Mouse (Mus musculus): ENCODE results near the gene Setd4. TPM values are rescaled to one million over a fixed set of nuclear protein-coding genes. Genes with fewer than 3 reads are reported as not detected.
A peak's percentile ranks its signal among the peaks of the same experiment; 100 is the strongest.

Gene Setd4
- polyA plus RNA-seq, 1 experiment from 2014 or later: 11.5 TPM

DNA sequence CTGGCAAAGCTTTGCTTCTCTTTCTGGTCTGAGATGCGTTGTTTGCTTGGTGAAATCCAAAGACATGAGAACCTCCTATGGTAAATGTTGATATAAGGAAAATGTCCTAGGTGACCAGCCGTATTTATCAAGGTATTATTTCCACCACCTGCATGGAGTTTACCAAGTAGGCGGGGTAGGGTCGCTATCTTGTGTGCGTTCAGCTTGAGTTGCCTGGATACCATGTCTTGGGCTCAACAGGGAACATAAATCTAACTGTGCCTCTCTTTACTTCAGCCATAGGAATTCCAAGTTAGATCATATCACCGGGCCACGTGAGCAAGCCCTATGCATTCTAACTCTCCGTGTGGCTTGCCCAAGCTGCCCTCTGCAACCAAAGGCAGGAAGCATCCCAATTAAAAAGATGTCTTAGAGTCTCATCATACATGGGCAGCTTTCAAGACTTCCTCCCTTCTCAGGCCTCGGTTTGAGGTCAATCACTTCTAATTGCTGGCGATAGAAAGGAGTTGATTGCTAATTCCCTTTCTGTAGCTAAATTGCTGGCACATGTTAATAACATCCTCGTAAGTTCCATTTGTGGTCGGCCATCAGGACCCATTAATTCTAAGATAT is 57.4 kb downstream of the Setd4 start:
- no peak overlapping the region for H3K4me3 ChIP-seq (ENCODE audit: low read depth, low read length)
- H3K27ac ChIP-seq (ENCODE audit: low read length): peak overlapping the region; percentile 64; the same call in 1 of the 2 replicates
- ATAC-seq (ENCODE audit: insufficient number of reproducible peaks, insufficient read depth, low FRiP score, low read depth): peak; percentile 84

GRCm38 (mm10) chr16:93544931-93545330 is 58.9 kb downstream of the Setd4 start:
- Histone ChIP-seq H3K27me3 (ENCODE audit: control insufficient read depth, insufficient read depth, low read length) (no peaks in the 10 kb centered on the region), H3K9me3 (ENCODE audit: control insufficient read depth, low read depth, low read length) (no peaks in the 10 kb centered on the region), H3K27ac (ENCODE audit: low read length) (no peak overlapping the region; the same call in 1 of the 2 replicates), H3K4me1 (ENCODE audit: control insufficient read depth, insufficient read depth, low read length) (peaks cover 7% of the 10 kb centered on the region; the same call in 1 of the 2 replicates), H3K4me3 (ENCODE audit: low read depth, low read length) (no peak overlapping the region), H3K9ac (replicated peaks; ENCODE audit: low read depth, low read length) (no peak overlapping the region), H3K36me3 (ENCODE audit: control insufficient read depth, insufficient read depth, low read length) (no peaks in the 10 kb centered on the region), H3K4me2 (replicated peaks; ENCODE audit: low read depth, low read length) (no peak overlapping the region)
- WGBS: 91% methylated on average over 4 of the region's 4 CpGs
- no peak for ATAC-seq (ENCODE audit: insufficient number of reproducible peaks, insufficient read depth, low FRiP score, low read depth)

More for the DNA sequence above, 57.4 kb downstream of the Setd4 start:
- Histone ChIP-seq H3K4me2 (replicated peaks; ENCODE audit: low read depth, low read length) (no peak overlapping the region), H3K9me3 (ENCODE audit: control insufficient read depth, low read depth, low read length) (no peaks in the 10 kb centered on the region), H3K36me3 (ENCODE audit: control insufficient read depth, insufficient read depth, low read length) (no peaks in the 10 kb centered on the region), H3K9ac (replicated peaks; ENCODE audit: low read depth, low read length) (no peak overlapping the region), H3K4me1 (ENCODE audit: control insufficient read depth, insufficient read depth, low read length) (peaks cover 7% of the 10 kb centered on the region; the same call in 1 of the 2 replicates), H3K27me3 (ENCODE audit: control insufficient read depth, insufficient read depth, low read length) (no peaks in the 10 kb centered on the region)
- WGBS: 55% methylated on average over 12 of the region's 12 CpGs

- H3K36me3 ChIP-seq (ENCODE audit: control insufficient read depth, insufficient read depth, low read length): no peaks in the 10 kb centered on the region
- H3K27me3 ChIP-seq (ENCODE audit: control insufficient read depth, insufficient read depth, low read length): no peaks in the 10 kb centered on the region
- no peak overlapping the region for H3K9ac ChIP-seq (replicated peaks; ENCODE audit: low read depth, low read length)
- WGBS: 1% methylated on average over 8 of the region's 8 CpGs
- peak; percentile 44; the same call in 1 of the 2 replicates for ATAC-seq (ENCODE audit: insufficient number of reproducible peaks, insufficient read depth, low FRiP score, low read depth)
- no peak overlapping the region for H3K4me3 ChIP-seq (ENCODE audit: low read depth, low read length)
- no peak overlapping the region for H3K27ac ChIP-seq (ENCODE audit: low read length)
- H3K4me2 ChIP-seq (replicated peaks; ENCODE audit: low read depth, low read length): no peak overlapping the region
- peaks cover 3% of the 10 kb centered on the region; the same call in 1 of the 2 replicates for H3K4me1 ChIP-seq (ENCODE audit: control insufficient read depth, insufficient read depth, low read length)
- H3K9me3 ChIP-seq (ENCODE audit: control insufficient read depth, low read depth, low read length): no peaks in the 10 kb centered on the region
Observed at GRCm38 (mm10) chr16:93543704-93544103, 60.2 kb downstream of the Setd4 start.

GRCm38 (mm10) chr16:93539891-93540290 is 64.0 kb downstream of the Setd4 start:
- Histone ChIP-seq H3K9me3 (ENCODE audit: control insufficient read depth, low read depth, low read length) (no peaks in the 10 kb centered on the region), H3K4me2 (replicated peaks; ENCODE audit: low read depth, low read length) (no peak overlapping the region), H3K4me3 (ENCODE audit: low read depth, low read length) (no peak overlapping the region), H3K27ac (ENCODE audit: low read length) (0 out of 2 replicates have a peak overlapping the region, but pooled peaks have one; percentile 33), H3K4me1 (ENCODE audit: control insufficient read depth, insufficient read depth, low read length) (no peaks in the 10 kb centered on the region), H3K27me3 (ENCODE audit: control insufficient read depth, insufficient read depth, low read length) (no peaks in the 10 kb centered on the region), H3K9ac (replicated peaks; ENCODE audit: low read depth, low read length) (no peak overlapping the region), H3K36me3 (ENCODE audit: control insufficient read depth, insufficient read depth, low read length) (no peaks in the 10 kb centered on the region)
- WGBS: 51% methylated on average over 3 of the region's 3 CpGs
- peak; percentile 79 for ATAC-seq (ENCODE audit: insufficient number of reproducible peaks, insufficient read depth, low FRiP score, low read depth)

DNA sequence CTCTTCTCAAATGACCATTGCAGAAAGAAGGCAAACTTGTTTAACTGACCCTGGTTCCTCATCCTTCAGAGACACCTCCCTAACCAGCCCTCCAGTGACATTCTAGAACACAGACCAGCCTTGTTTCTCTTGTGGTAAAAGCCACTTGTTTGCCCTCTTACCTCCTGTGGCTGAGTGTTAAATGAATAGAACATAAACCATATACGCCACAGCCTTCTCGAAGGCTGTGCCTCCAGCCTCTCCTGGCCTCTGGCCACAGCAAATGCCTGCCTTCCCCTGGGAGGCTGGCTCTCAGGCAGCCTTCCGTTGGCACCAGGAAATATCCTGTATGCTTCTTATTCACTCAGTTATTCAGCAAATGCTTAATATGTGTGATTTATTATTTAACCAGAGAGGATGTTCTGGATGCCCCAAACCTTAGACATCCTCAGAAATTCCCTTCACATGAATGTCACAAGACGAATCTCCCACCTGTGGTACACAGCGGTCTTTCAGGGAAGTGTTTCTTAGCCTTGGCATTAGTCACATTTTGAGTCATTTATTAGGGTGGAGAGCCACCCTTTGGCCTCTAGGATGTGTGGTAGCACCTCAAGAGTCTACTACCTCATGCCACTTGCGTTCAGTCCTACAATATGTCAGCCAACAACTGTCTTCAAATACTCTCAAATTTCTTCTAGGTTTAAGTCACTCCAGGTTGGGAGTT is 68.6 kb downstream of the Setd4 start:
- Histone ChIP-seq H3K4me3 (ENCODE audit: low read depth, low read length) (no peak overlapping the region), H3K36me3 (ENCODE audit: control insufficient read depth, insufficient read depth, low read length) (no peaks in the 10 kb centered on the region), H3K9me3 (ENCODE audit: control insufficient read depth, low read depth, low read length) (no peaks in the 10 kb centered on the region), H3K9ac (replicated peaks; ENCODE audit: low read depth, low read length) (no peak overlapping the region), H3K27ac (ENCODE audit: low read length) (no peak overlapping the region), H3K27me3 (ENCODE audit: control insufficient read depth, insufficient read depth, low read length) (no peaks in the 10 kb centered on the region), H3K4me1 (ENCODE audit: control insufficient read depth, insufficient read depth, low read length) (no peaks in the 10 kb centered on the region), H3K4me2 (replicated peaks; ENCODE audit: low read depth, low read length) (no peak overlapping the region)
- no peak for ATAC-seq (ENCODE audit: insufficient number of reproducible peaks, insufficient read depth, low FRiP score, low read depth)
- 78% methylated on average over 6 of the region's 6 CpGs for WGBS

Other genes starting within 250 kb of the Setd4 start
- gene Cbr1, start 1.8 kb upstream of the Setd4 start, polyA plus RNA-seq (2014; fragmentation: Nextera tagmentation; extraction: Ambion mirVana): 89.9 and 95.9 TPM in 2 replicates
- not detected in 2 replicates for gene Gm5678, start 24.0 kb upstream of the Setd4 start, polyA plus RNA-seq (2014; fragmentation: Nextera tagmentation; extraction: Ambion mirVana)
- gene Cbr3, start 79.2 kb upstream of the Setd4 start, polyA plus RNA-seq (2014; fragmentation: Nextera tagmentation; extraction: Ambion mirVana): 13.8 and 15.1 TPM in 2 replicates
- 20.4 and 24.7 TPM in 2 replicates for gene Dop1b, start 107.8 kb upstream of the Setd4 start, polyA plus RNA-seq (2014; fragmentation: Nextera tagmentation; extraction: Ambion mirVana)
- 44.9 and 45.6 TPM in 2 replicates for gene Morc3, start 228.1 kb upstream of the Setd4 start, polyA plus RNA-seq (2014; fragmentation: Nextera tagmentation; extraction: Ambion mirVana)

Data from stomach, embryonic 14.5 days (tissue).